Mouse (Mus musculus) CD4-positive, CD25-positive, alpha-beta regulatory T cell, adult 2 months (primary cell): ENCODE measurements at regions not wholly inside any gene's neighbourhood (a gene's known extent, or its start where the extent isn't known, plus 50 kb on each side); places are given as distances from the start of the nearest gene placed in this dataset.

Experiments used
- DNase-seq: peaks from one replicate; pipeline ENCODE4 v3.0.0-alpha.2; 2012; ENCODE audit warnings: low read depth, low spot score

DNA sequence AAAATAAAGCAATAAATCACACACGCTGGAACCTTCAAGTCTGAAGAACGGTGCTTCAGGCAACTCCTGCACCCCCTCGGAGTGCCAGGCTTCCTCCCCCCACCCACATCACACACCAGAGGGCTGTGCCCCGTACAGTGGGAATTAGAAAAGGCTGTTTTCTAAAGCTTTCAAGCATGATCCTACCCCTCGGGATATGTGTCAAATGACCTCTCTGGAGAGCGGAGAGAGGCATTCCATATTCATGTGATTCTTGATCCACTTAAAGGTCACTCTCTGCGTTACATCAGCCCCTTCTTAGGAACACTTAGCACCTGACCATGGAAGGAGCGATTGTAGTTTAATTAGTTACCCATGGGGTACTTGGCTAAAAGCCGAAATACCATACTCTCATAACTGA lies 119.1 kb upstream of the Slc24a5 start:
- no peak for DNase-seq

DNA sequence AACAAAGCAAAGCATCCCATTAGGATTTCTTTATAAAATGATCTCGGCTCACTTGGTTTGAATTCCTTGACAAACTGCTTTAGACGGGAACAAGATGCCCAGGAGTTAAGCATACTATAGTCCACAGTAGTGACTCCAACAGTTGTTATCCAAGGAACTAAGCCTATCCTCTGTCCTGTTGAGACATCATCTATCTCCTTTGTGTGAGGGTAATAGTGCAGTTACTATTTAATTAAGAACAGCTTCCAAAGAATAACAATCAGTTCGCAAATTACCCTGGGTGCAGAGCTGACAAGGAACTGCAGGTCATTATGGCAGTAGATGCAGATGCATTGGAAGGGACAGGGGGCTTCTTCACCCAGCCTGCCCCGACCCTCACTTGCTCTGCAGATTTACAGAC lies 115.7 kb upstream of the Slc24a5 start:
- DNase-seq = no peak

DNA sequence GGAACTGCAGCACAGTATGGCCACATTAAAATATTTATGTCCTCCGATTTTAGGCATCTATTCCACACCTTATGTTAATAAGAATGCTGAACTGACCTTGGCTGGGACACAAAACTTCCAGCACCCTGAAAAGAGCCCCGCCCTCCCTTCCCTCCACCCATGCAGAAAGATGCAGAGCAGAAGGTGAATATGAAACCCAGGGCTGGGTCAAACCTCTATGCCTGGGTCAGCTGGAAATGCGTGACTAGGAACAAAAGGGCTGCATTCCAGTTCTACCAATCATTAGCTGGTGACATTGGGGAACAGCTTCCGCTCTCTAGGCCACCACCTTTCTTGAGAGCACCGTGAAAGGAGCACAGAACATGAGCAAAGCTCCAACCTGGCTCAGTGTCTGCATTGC lies 114.9 kb upstream of the Slc24a5 start:
- DNase-seq = no peak

DNA sequence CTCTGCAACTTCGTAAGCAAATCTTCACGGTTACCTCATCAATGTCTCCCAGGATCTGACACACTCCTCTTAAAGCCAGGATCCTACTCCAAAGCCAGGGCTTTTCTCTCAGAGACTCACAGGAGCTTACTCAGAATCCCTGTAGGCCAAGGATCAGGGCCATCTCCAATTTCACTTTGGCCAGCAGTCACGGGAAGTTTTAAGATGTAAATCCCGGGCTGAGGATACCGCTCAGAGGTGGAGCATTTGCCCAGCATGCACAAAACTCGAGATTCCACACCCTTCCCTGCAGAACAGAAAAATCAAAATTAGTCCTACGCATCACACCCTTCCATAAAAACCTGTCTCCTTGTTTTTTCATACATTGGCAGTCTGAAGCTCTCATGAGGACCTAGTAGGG lies 112.1 kb upstream of the Slc24a5 start:
- no peak for DNase-seq

DNA sequence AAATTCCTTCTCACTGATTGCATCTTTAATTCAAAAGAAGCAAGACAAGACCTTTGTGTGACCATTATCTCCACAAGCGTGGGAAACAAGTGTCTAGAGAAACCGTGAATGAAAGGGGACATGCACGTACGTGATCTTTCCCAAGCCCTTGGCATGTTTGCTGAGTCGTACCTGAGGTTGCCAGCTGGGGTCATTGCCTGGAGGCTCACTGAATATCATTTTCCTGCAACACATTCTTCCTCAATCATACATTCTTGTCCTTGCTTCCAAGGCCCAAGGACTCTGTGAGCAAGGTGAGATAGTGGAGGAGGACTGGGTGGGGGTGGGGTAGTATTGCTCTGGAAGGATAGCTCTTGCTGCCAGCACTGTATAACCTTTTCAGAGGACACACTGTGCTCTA lies 108.5 kb upstream of the Slc24a5 start:
- no peak for DNase-seq

DNA sequence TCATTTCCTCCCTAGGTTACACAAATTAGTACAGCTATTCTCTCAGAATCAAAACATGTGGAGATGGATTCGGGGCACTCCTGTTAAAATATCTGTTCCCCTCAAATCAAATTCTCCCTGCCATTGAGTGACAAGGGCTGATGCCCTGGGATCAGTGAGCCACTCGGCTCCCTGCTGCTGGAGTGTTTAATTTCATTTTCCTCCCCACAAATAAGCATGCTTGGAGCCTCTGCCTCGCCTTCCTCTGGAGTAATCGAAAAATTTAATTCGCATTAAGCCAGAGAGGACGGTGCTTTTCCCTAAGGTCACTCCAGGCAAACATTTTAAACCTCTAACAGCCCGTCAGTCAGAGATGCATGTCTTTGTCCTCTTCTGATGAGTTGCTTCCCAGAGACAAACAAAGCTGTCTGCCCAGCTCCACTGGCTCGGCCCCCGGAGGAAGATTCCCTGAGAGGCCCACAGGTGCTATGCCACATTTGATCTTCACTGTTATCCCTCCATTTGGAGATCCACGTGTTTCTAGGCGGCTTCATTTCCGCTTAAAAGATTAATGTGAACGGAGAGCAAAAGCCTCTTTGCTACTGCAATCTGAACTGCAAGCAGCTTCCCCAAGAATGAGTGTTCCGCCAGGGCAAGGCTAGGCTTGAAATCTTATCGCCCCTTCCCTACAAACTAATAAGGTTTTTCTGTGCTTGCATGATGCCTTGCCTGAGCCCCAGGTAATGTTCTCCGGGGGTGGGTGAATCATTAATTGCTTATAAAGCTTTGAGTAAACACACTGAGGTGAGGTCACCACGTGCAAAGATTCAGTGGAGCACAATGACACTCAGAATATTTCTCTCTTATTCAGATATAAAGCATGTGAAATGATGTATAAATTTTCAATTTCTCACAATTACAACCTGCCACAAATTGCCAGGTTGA lies 95.8 kb upstream of the Slc24a5 start:
- DNase-seq = no peak

DNA sequence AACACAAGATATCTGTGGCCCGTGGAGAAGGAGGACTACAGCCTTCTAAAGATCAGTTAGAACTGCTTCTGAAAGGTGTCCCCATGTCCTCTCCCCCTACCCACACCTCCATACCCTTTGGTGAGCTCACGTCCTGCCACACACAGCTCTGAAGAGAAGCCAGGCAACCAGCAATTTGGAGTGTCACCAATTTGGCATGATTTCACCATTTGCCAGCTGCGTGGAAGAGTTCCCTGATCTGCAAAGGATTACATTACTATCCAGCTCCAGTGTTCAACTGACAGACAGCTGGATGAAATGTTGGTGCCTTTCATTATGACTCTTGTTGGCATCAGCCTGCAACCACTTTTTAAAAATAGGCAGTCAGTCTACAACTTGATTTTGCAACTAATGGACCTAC lies 92.8 kb upstream of the Slc24a5 start:
- no peak for DNase-seq

DNA sequence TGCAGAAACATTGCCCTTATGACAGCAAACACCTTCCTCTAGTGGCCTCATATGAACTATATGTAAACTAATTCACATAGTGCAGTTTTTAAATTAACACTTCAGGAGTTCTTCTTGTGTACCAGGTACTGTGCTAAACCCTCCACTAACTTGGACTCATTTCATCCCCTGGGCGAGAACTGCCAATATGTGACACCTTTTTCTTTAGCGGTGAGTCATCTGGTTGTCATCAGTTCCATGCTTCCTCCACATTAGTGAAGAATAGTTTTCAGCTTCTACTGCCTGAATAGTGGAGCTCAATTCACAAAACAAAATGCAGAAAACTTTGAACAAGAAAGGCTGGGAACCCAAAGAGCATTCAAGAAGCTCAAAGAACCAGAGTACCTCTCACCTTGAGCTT lies 76.9 kb upstream of the Slc24a5 start:
- no peak for DNase-seq

DNA sequence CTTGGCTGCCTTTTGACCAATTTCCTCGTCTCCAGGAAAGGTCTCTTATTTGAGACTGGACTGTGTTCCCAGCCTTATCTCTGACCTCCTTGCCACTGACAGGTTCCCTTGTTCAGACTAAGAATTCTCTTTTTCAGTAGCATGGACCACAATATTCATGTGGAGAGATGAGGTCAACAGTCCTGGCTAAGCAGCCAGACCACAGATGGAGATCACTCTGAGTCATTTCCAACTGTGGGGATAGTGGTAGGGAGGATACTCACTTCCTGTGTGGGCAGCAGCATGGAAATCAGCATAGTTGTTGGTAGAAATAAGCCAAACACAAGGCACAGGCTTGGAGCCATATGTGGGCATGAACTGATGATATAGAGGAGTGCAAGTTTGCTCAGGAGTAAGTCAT lies 52.9 kb upstream of the Slc24a5 start:
- DNase-seq = no peak

DNA sequence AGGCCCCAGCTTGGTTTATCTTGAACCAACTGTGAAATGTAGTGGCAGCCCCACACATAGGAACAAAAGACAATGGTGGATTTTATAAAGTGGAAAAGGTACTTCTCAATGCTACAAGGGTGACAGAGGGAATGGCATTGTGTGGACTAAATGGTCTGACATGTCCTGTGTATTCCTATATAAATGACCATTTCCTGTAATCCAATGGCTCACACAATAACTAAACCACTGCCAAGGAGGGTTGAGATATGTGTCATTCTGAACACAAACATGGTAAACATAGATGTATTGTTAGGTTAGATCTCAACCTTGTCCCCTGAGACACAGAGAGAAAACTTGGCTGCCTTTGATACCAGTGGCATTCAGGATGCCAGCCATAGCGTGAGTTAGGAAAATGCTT lies 51.0 kb upstream of the Slc24a5 start:
- no peak for DNase-seq
